Mouse (Mus musculus) heart, embryonic 11.5 days (tissue): Measurements from ENCODE around the gene Agbl4. TPM values are rescaled to one million over a fixed set of nuclear protein-coding genes. Genes with fewer than 3 reads are reported as not detected.

Source experiments
- ATAC-seq: fragments of 200-750 bp; cut with Nextera tagmentation; replicated peaks from 2 replicates; pipeline ENCODE4 v1.8.0; 2017; ENCODE audit warnings: moderate library complexity; ENCODE audit not compliant: insufficient number of reproducible peaks, low FRiP score, low TSS enrichment
- H3K27ac ChIP-seq: fragments of 300-500 bp; sonication (generic); 2 replicates; pipeline ENCODE4 v1.5.1; 2014; ENCODE audit warnings: mild to moderate bottlenecking, low read depth, low read length
- H3K27me3 ChIP-seq: fragments of 300-500 bp; sonication (generic); 2 replicates; pipeline ENCODE4 v1.6.1; 2014; ENCODE audit warnings: mild to moderate bottlenecking, low read length, mixed read lengths; ENCODE audit not compliant: control insufficient read depth, insufficient read depth
- H3K36me3 ChIP-seq: fragments of 300-500 bp; sonication (generic); 2 replicates; pipeline ENCODE4 v1.6.1; 2014; ENCODE audit warnings: mild to moderate bottlenecking, low read length, moderate library complexity, mixed read lengths; ENCODE audit not compliant: control insufficient read depth, insufficient read depth
- H3K4me1 ChIP-seq: fragments of 300-500 bp; sonication (generic); 2 replicates; pipeline ENCODE4 v1.6.1; 2014; ENCODE audit warnings: low read length; ENCODE audit not compliant: control insufficient read depth, insufficient read depth
- H3K4me2 ChIP-seq: fragments of 300-500 bp; sonication (generic); 2 replicates; pipeline ENCODE4 v1.6.1; 2014; ENCODE audit warnings: mild to moderate bottlenecking, moderate library complexity
- H3K4me3 ChIP-seq: fragments of 300-500 bp; sonication (generic); 2 replicates; pipeline ENCODE4 v1.5.1; 2014; ENCODE audit warnings: low read depth, low read length
- H3K9ac ChIP-seq: fragments of 300-500 bp; sonication (generic); 2 replicates; pipeline ENCODE4 v1.6.1; 2014; ENCODE audit warnings: mild to moderate bottlenecking, low read depth, low read length, moderate library complexity
- H3K9me3 ChIP-seq: fragments of 300-500 bp; sonication (generic); replicated peaks from 2 replicates; pipeline ENCODE4 v1.6.1; 2016; ENCODE audit warnings: low read length; ENCODE audit not compliant: control insufficient read depth
- WGBS: fragments of 180-500 bp; shearing (Covaris S2); extraction: QIAGEN DNeasy Blood & Tissue Kit; methylation state at CpG from one replicate; pipeline ENCODE4 v1.1.7; 2014; ENCODE audit not compliant: insufficient replicate concordance; 5-methylcytosine and 5-hydroxymethylcytosine counted together
- polyA plus RNA-seq: library from polyadenylated mRNA; unstranded; fragments of >200 nt; fragmentation: Nextera tagmentation; extraction: Ambion mirVana; gene quantifications from 2 replicates; pipeline ENCODE4 v1.2.1, GENCODE M21; 2014

The Agbl4 gene
- polyA plus RNA-seq, 1 experiment from 2014 or later, result 0.90 TPM

DNA sequence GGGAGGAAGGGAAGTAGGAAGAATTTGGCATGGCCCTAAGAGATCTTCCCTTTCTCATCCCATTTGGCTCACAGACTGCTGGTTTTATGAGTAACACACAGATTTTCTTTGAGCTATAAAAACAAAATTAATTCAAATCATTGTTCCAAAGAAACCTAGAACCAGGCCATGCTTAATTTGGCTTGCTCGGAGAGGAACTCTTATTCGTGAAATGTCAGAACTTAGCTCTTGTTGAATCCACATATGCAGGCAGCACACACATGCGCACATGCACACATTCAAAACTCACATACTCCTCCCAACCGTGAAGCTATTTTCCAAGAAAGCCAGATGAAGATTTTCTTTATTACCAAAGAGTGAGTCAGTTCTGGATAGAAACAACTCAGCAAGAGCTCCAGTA lies 621.9 kb downstream of the Agbl4 start:
- H3K9ac ChIP-seq, result no peak overlapping the region
- H3K27me3 ChIP-seq, result no peaks in the 10 kb centered on the region
- no peak overlapping the region for H3K4me2 ChIP-seq
- no peak overlapping the region for H3K27ac ChIP-seq
- no peak for ATAC-seq
- no peaks in the 10 kb centered on the region for H3K4me1 ChIP-seq
- H3K36me3 ChIP-seq, result no peaks in the 10 kb centered on the region
- 89% methylated on average over 4 of the region's 4 CpGs for WGBS
- no peaks in the 10 kb centered on the region for H3K9me3 ChIP-seq
- H3K4me3 ChIP-seq, result no peak overlapping the region

DNA sequence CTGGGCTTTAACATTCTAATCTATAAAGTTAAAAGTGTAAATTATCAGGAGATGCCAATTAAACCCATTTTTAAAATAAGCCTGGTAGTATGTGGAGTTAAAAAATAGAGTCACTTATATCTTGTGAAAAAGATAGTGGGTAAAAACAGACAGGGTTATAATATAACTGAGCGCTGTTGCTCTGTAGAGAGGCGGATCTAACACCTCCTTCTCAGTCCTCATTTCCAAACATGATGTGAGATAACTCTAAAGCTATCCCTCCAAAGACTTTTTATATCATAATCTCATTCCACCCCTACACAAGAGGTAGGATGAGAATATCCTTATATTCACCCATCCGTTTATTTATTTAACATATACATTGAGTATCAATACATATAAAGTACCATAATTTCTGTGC lies 669.9 kb downstream of the Agbl4 start:
- no peak for ATAC-seq

DNA sequence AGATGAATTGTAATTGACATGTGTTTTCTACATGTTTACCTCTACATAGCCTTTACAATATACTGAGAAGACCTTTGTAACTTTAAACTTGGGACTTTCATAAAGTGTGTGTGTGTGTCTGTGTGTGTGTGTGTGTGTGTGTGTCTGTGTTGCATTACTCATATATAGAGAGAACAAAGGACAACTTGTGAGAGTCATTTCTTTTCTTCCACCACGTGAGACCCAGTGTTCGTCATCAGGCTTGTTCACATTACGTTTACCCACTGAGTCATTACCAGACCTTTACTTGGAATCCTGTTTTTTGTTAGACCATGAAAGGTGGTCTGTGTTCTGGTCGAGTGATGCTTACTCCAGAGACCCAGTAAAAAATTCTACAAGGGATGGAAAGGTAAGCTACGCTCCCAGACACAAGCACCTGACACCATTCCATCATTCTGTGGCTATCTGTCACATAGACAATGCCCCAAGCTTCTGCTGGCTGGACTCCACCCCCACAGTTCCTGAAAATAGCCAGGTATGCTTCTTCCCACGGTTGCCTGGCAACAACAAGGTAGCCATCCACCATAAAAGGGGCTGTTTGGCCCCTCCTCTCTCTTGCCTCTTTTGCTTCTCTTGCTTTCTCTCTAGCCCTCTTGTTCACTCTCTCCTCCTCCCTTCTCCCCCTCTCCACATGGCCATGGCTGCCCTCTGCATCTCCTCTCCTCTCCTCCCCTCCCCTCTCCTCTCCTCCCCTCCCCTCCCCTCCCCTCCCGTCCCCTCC lies 676.5 kb downstream of the Agbl4 start:
- 67% methylated on average over 6 of the region's 7 CpGs for WGBS
- ATAC-seq, result no peak

More for the DNA sequence above, 669.9 kb downstream of the Agbl4 start:
- Histone ChIP-seq H3K9me3 (no peaks in the 10 kb centered on the region), H3K27ac (no peak overlapping the region), H3K27me3 (no peaks in the 10 kb centered on the region), H3K4me1 (no peaks in the 10 kb centered on the region), H3K4me3 (no peak overlapping the region), H3K4me2 (no peak overlapping the region), H3K9ac (no peak overlapping the region), H3K36me3 (no peaks in the 10 kb centered on the region)
- 80% methylated on average over 3 of the region's 3 CpGs for WGBS

DNA sequence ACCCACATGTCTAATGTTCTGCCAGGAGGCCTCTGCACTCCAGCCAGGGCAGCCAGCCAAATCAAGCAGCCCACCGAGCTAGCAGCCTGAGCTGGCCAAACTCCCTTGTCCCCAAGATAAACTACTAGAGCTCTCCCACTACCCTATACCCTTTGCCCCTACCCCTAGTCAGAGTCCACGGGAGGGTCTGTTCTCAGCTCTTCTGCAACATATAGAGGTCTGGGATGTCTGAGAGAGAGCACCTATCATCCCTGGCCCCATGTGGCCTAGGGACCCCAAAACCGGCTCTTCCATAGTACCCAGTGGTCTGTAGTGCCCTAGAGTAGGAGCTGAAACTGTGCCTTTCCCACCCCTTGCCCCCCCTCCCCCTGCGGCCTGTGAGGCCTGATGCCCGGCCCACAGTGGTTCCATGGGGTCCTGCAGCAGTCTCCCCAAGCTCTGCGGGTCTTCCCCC lies 677.3 kb downstream of the Agbl4 start:
- Histone ChIP-seq H3K4me3 (no peak overlapping the region), H3K36me3 (no peaks in the 10 kb centered on the region), H3K27ac (no peak overlapping the region), H3K4me2 (no peak overlapping the region), H3K9ac (no peak overlapping the region), H3K9me3 (no peaks in the 10 kb centered on the region), H3K4me1 (no peaks in the 10 kb centered on the region), H3K27me3 (no peaks in the 10 kb centered on the region)
- ATAC-seq, result no peak
- WGBS, result 60% methylated on average over 6 of the region's 6 CpGs

More for the DNA sequence above, 676.5 kb downstream of the Agbl4 start:
- Histone ChIP-seq H3K27ac (no peak overlapping the region), H3K27me3 (no peaks in the 10 kb centered on the region), H3K4me3 (no peak overlapping the region), H3K4me1 (no peaks in the 10 kb centered on the region), H3K4me2 (no peak overlapping the region), H3K9me3 (no peaks in the 10 kb centered on the region), H3K9ac (no peak overlapping the region), H3K36me3 (no peaks in the 10 kb centered on the region)

DNA sequence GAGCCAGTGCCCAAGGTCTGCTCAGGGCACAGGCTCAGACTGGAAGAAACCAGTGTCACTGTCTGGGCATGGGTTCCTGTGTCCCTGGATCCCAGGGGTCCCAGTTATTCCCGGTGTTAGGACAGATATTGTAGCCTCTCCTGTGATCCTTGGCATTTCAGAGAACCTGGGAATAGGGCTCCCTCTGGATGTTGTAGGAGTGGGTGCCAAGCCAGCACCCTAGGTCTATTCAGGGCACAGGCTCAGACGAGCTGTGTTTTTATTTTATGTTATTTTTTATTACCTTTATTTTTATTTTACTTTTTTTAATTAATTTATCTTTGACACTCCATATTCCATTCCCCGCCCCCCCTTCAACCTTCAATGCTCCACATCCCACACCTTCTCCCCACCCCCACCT lies 680.3 kb downstream of the Agbl4 start:
- 80% methylated on average over 3 of the region's 3 CpGs for WGBS
- ATAC-seq, result no peak
- H3K9ac ChIP-seq, result no peak overlapping the region
- H3K27me3 ChIP-seq, result no peaks in the 10 kb centered on the region
- no peak overlapping the region for H3K4me2 ChIP-seq
- no peak overlapping the region for H3K27ac ChIP-seq
- no peaks in the 10 kb centered on the region for H3K36me3 ChIP-seq
- H3K9me3 ChIP-seq, result no peaks in the 10 kb centered on the region
- no peaks in the 10 kb centered on the region for H3K4me1 ChIP-seq
- no peak overlapping the region for H3K4me3 ChIP-seq

DNA sequence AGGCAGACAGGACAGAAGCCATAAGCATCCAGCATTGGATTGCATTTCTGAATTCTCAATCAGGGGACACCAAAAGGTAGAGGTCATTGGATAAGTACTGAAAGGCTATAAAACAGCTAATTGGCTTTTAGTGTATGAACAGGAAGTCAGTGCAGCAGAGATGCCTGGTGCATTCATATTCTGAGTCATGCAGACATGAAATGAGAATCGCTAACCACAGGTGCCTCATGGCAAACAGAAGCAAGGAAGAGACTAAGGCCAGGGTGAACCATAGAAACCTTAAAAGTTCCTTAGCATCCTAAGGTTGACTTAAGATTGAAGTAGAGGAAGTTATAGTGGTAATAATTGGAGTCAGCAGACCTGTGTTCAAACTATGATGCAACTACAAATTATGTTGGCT lies 687.9 kb downstream of the Agbl4 start:
- no peak for ATAC-seq
- no peaks in the 10 kb centered on the region for H3K27me3 ChIP-seq
- H3K4me1 ChIP-seq, result no peaks in the 10 kb centered on the region
- no peaks in the 10 kb centered on the region for H3K36me3 ChIP-seq
- no peaks in the 10 kb centered on the region for H3K9me3 ChIP-seq
- WGBS, result 92% methylated on average over 1 of the region's 1 CpGs
- no peak overlapping the region for H3K9ac ChIP-seq
- H3K27ac ChIP-seq, result no peak overlapping the region
- H3K4me2 ChIP-seq, result no peak overlapping the region
- H3K4me3 ChIP-seq, result no peak overlapping the region

DNA sequence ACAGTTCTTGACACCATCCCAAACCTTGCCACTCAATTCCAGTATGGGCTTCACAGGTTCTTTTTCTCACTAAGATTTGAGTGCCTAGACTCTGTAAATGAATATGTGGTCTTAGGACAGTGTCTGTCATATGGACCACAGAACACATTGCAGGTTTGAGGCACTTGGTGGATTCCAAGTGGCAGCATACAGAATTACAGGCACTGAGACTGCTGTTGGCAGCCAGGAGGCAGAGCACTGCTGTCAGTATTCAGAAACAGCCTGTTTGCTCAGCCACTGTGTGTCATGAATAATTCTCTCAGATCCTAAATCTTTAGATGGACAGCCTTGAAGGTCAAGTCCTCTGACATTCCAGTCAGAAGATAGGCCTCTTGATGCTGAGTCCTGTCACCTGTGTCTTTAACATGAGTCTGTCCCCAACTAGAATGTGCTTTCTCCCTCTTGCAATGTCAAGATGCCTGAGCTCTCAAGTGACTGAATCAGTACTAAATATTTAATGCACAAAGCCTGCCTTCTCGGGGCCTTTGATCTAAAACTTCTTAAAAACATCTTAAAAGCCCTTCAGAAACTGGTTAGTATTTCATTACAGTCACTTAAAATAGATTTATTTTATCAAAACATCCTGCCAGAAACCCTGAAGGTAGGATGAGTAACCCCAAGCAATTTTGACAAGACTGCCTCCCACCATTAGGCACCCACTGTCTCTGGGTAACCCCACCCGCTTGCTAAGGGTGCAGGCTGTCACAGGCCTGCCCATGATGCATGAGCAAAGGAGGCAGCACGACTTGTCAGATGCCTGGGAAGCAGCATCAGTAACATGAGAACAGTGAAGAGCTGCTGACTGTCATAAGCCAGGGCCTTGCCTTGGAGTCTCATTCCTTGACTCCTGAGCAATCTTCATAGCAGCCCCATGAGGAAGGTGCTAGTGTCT lies 739.0 kb downstream of the Agbl4 start:
- no peak overlapping the region for H3K4me2 ChIP-seq
- 49% methylated on average over 3 of the region's 3 CpGs for WGBS
- no peak overlapping the region for H3K4me3 ChIP-seq
- ATAC-seq, result no peak
- no peaks in the 10 kb centered on the region for H3K4me1 ChIP-seq
- no peaks in the 10 kb centered on the region for H3K9me3 ChIP-seq
- H3K27me3 ChIP-seq, result no peaks in the 10 kb centered on the region
- H3K27ac ChIP-seq, result no peak overlapping the region
- H3K36me3 ChIP-seq, result no peaks in the 10 kb centered on the region
- H3K9ac ChIP-seq, result no peak overlapping the region

DNA sequence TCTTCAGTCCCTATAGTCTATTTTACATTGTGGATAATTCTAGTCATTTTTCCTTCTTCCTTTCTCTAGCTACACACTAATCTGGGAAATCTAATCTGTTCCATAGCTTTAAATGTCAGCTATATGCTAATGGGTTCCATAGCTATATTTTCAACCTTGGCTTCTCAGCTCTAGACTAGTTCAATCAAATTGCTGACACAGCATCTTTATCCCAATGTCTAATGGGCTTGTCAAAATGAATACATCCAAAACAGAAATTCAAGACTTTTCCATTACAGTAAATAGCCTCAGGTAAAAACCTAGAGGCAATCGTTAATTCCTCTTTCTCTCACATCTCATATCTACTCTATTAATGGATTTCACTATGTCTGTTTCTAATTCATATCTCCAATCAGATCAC lies 750.3 kb downstream of the Agbl4 start:
- no peaks in the 10 kb centered on the region for H3K4me1 ChIP-seq
- no peaks in the 10 kb centered on the region for H3K9me3 ChIP-seq
- no peak overlapping the region for H3K4me2 ChIP-seq
- no peak overlapping the region for H3K9ac ChIP-seq
- H3K27me3 ChIP-seq, result no peaks in the 10 kb centered on the region
- H3K36me3 ChIP-seq, result no peaks in the 10 kb centered on the region
- ATAC-seq, result no peak
- no peak overlapping the region for H3K27ac ChIP-seq
- no peak overlapping the region for H3K4me3 ChIP-seq
- 74% methylated on average over 1 of the region's 1 CpGs for WGBS
